Mouse (Mus musculus): ENCODE results near the gene Snx21.
A peak's percentile ranks its signal among the peaks of the same experiment; 100 is the strongest.

The Snx21 gene

GRCm38 (mm10) chr2:164785481-164786387, at the start of gene Snx21:
Snx21 (plus strand) TSS chr2:164785823.
- ATAC-seq (ENCODE audit: insufficient number of reproducible peaks, low FRiP score, low TSS enrichment) = peak; percentile 89

GRCm38 (mm10) chr2:164737377-164738090, 48.1 kb upstream of the Snx21 start:
- no peak for ATAC-seq (ENCODE audit: insufficient number of reproducible peaks, low FRiP score, low TSS enrichment)

GRCm38 (mm10) chr2:164739876-164740275, 45.7 kb upstream of the Snx21 start:
- ATAC-seq (ENCODE audit: insufficient number of reproducible peaks, low FRiP score, low TSS enrichment) = no peak

GRCm38 (mm10) chr2:164744987-164745386, 40.6 kb upstream of the Snx21 start:
- ATAC-seq (ENCODE audit: insufficient number of reproducible peaks, low FRiP score, low TSS enrichment) = no peak

GRCm38 (mm10) chr2:164745843-164746479, 39.7 kb upstream of the Snx21 start, which contains the start of the genes Wfdc3 and Dnttip1:
Wfdc3 (minus strand) TSS chr2:164745931.
Dnttip1 (plus strand) TSS chr2:164745983.
- peak; percentile 80 for ATAC-seq (ENCODE audit: insufficient number of reproducible peaks, low FRiP score, low TSS enrichment)

GRCm38 (mm10) chr2:164746693-164747092, 38.9 kb upstream of the Snx21 start:
- no peak for ATAC-seq (ENCODE audit: insufficient number of reproducible peaks, low FRiP score, low TSS enrichment)

GRCm38 (mm10) chr2:164748191-164748590, 37.4 kb upstream of the Snx21 start:
- no peak for ATAC-seq (ENCODE audit: insufficient number of reproducible peaks, low FRiP score, low TSS enrichment)

- ATAC-seq (ENCODE audit: insufficient number of reproducible peaks, low FRiP score, low TSS enrichment) = no peak
These were observed 36.6 kb upstream of the Snx21 start for GRCm38 (mm10) chr2:164748991-164749390.

- ATAC-seq (ENCODE audit: insufficient number of reproducible peaks, low FRiP score, low TSS enrichment) = no peak
These were observed 33.2 kb upstream of the Snx21 start for GRCm38 (mm10) chr2:164752454-164752853.

GRCm38 (mm10) chr2:164754105-164754504, 31.5 kb upstream of the Snx21 start:
- ATAC-seq (ENCODE audit: insufficient number of reproducible peaks, low FRiP score, low TSS enrichment) = no peak

GRCm38 (mm10) chr2:164754800-164755199, 30.8 kb upstream of the Snx21 start:
- ATAC-seq (ENCODE audit: insufficient number of reproducible peaks, low FRiP score, low TSS enrichment) = no peak

GRCm38 (mm10) chr2:164757841-164758240, 27.8 kb upstream of the Snx21 start:
- ATAC-seq (ENCODE audit: insufficient number of reproducible peaks, low FRiP score, low TSS enrichment) = no peak

GRCm38 (mm10) chr2:164758692-164759091, 26.9 kb upstream of the Snx21 start:
- no peak for ATAC-seq (ENCODE audit: insufficient number of reproducible peaks, low FRiP score, low TSS enrichment)

- ATAC-seq (ENCODE audit: insufficient number of reproducible peaks, low FRiP score, low TSS enrichment) = no peak
These were observed 25.4 kb upstream of the Snx21 start for GRCm38 (mm10) chr2:164760059-164760833.

GRCm38 (mm10) chr2:164761502-164761901, 24.1 kb upstream of the Snx21 start:
- ATAC-seq (ENCODE audit: insufficient number of reproducible peaks, low FRiP score, low TSS enrichment) = no peak

GRCm38 (mm10) chr2:164761971-164762370, 23.7 kb upstream of the Snx21 start:
- no peak for ATAC-seq (ENCODE audit: insufficient number of reproducible peaks, low FRiP score, low TSS enrichment)

- no peak for ATAC-seq (ENCODE audit: insufficient number of reproducible peaks, low FRiP score, low TSS enrichment)
These were observed 23.0 kb upstream of the Snx21 start for GRCm38 (mm10) chr2:164762593-164762992.

GRCm38 (mm10) chr2:164765841-164766240, 19.8 kb upstream of the Snx21 start:
- ATAC-seq (ENCODE audit: insufficient number of reproducible peaks, low FRiP score, low TSS enrichment) = no peak

- no peak for ATAC-seq (ENCODE audit: insufficient number of reproducible peaks, low FRiP score, low TSS enrichment)
These were observed 17.6 kb upstream of the Snx21 start for GRCm38 (mm10) chr2:164767812-164768540.
